Comparison of ENCODE assay signal across 8 mouse cellular contexts in genomic region chr11:105347162-105348161, GRCm38 (mm10). TPM values are rescaled to one million over a fixed set of nuclear protein-coding genes. Genes with fewer than 3 reads are reported as not detected.
DNase-seq lines count a peak whose midpoint lies in the region; ATAC-seq lines count a peak whose summit lies in the region.

No protein-coding gene starts in this region.

- H3K9ac ChIP-seq in hindbrain, embryonic 15.5 days: no peak overlapping the region

- 54% methylated on average over 28 of the region's 28 CpGs for whole genome bisulfite sequencing in hindbrain, embryonic 15.5 days

- H3K4me2 ChIP-seq in hindbrain, embryonic 15.5 days: peak overlapping the region; percentile 27; the same call in 1 of the 2 replicates

- no peak overlapping the region for H3K4me3 ChIP-seq in hindbrain, embryonic 15.5 days

- H3K9me3 ChIP-seq in hindbrain, embryonic 15.5 days: no peaks in the 10 kb centered on the region

- H3K4me1 ChIP-seq in hindbrain, embryonic 15.5 days (replicated peaks): 0 out of 2 replicates have a peak, but pooled peaks cover 4% of the 10 kb centered on the region

- H3K27ac ChIP-seq in hindbrain, embryonic 15.5 days (replicated peaks): no peak overlapping the region

- ATAC-seq in hindbrain, embryonic 15.5 days (ENCODE audit: low FRiP score, low read depth): peak; percentile 80

- peak; percentile 71 for DNase-seq in T-cell, adult 2 months (ENCODE audit: low spot score)
- peak; percentile 95 to 98 for DNase-seq in cerebellum, postnatal 14 days
- DNase-seq in frontal cortex, postnatal 36 days (ENCODE audit: low spot score in 2 of 2): peak; percentile 87 to 89
- peak; percentile 81 for DNase-seq in layer of hippocampus, postnatal 36 days
- DNase-seq in lung, postnatal 36 days: peak; percentile 87
- DNase-seq in right cerebral cortex, adult 18-20 months: peak; percentile 91
- DNase-seq in urinary bladder, adult 2 months (ENCODE audit: low spot score): peak; percentile 74

- H3K27me3 ChIP-seq in hindbrain, embryonic 15.5 days: no peaks in the 10 kb centered on the region

- H3K36me3 ChIP-seq in hindbrain, embryonic 15.5 days: no peaks in the 10 kb centered on the region

RNA-seq across cellular contexts. Expression of gene Mrc2, which starts 55.0 kb away (rescaled TPM):
- polyA plus RNA-seq in hindbrain, embryonic 15.5 days (2015; fragmentation: Nextera tagmentation; extraction: Ambion mirVana): 5.8 and 6.3 TPM in 2 replicates
- 1 to 10 TPM; 4.7 to 7.4 TPM for total RNA-seq in layer of hippocampus, postnatal 36 days (2021)
- 24.4 and 32.4 TPM in 2 replicates for polyA plus RNA-seq in urinary bladder, adult 2 months (2012; rRNA removed)
